Mouse (Mus musculus) bone marrow macrophage, adult 2 months (primary cell): ENCODE data around the gene Gm17334.

Experiments
- CTCF ChIP-seq: IDR thresholded peaks from 2 replicates; pipeline ENCODE4 v1.5.1; 2012; ENCODE audit warnings: low read depth, mild to moderate bottlenecking, low read length, moderate library complexity
- POLR2A ChIP-seq: IDR thresholded peaks from 2 replicates; pipeline ENCODE4 v1.6.1; 2012; ENCODE audit warnings: mild to moderate bottlenecking, low read depth, low read length, borderline replicate concordance

GRCm38 (mm10) chr11:53769185-53769576 is 3.8 kb downstream of the Gm17334 start:
- TF ChIP-seq POLR2A, result no peak
- no peak for TF ChIP-seq CTCF
